Mouse (Mus musculus): Measurements from ENCODE around the gene Tnr. TPM values are rescaled to one million over a fixed set of nuclear protein-coding genes. Genes with fewer than 3 reads are reported as not detected.

The Tnr gene
- polyA plus RNA-seq, 1 experiment = not detected

- Histone ChIP-seq H3K36me3 (ENCODE audit: control insufficient read depth, insufficient read depth, low read length) (no peaks in the 10 kb centered on the region), H3K4me1 (ENCODE audit: control insufficient read depth, insufficient read depth, insufficient read length) (no peaks in the 10 kb centered on the region), H3K27ac (ENCODE audit: insufficient read depth, low read length) (no peak overlapping the region), H3K4me3 (ENCODE audit: extremely low read depth, insufficient read depth, insufficient read length) (no peak overlapping the region), H3K27me3 (ENCODE audit: control insufficient read depth, insufficient read depth, low read length) (no peaks in the 10 kb centered on the region)
- TF ChIP-seq POLR2A (IDR thresholded peaks at IDR 0.05; ENCODE audit: low read depth, low read length) (no peak), CTCF (IDR thresholded peaks at IDR 0.05; ENCODE audit: extremely low read depth, insufficient read depth, insufficient read length, insufficient replicate concordance) (no peak)
- WGBS = 86% methylated on average over 6 of the region's 6 CpGs
- no peak for DNase-seq (ENCODE audit: low read depth in 1 of 2, low spot score in 2 of 2)
Observed at GRCm38 (mm10) chr1:159729270-159729669, 205.7 kb downstream of the Tnr start.

GRCm38 (mm10) chr1:159730826-159731225 is 207.3 kb downstream of the Tnr start:
- no peak for TF ChIP-seq CTCF (IDR thresholded peaks at IDR 0.05; ENCODE audit: extremely low read depth, insufficient read depth, insufficient read length, insufficient replicate concordance)
- no peak for DNase-seq (ENCODE audit: low read depth in 1 of 2, low spot score in 2 of 2)
- Histone ChIP-seq H3K4me3 (ENCODE audit: extremely low read depth, insufficient read depth, insufficient read length) (no peak overlapping the region), H3K4me1 (ENCODE audit: control insufficient read depth, insufficient read depth, insufficient read length) (no peaks in the 10 kb centered on the region; the same call in 1 of the 2 replicates), H3K27me3 (ENCODE audit: control insufficient read depth, insufficient read depth, low read length) (no peaks in the 10 kb centered on the region), H3K36me3 (ENCODE audit: control insufficient read depth, insufficient read depth, low read length) (no peaks in the 10 kb centered on the region), H3K27ac (ENCODE audit: insufficient read depth, low read length) (no peak overlapping the region)
- WGBS = 51% methylated on average over 4 of the region's 4 CpGs

- DNase-seq (ENCODE audit: low read depth in 1 of 2, low spot score in 2 of 2) = no peak
- 6% methylated on average over 3 of the region's 3 CpGs for WGBS
- Histone ChIP-seq H3K27ac (ENCODE audit: insufficient read depth, low read length) (no peak overlapping the region), H3K36me3 (ENCODE audit: control insufficient read depth, insufficient read depth, low read length) (no peaks in the 10 kb centered on the region), H3K4me3 (ENCODE audit: extremely low read depth, insufficient read depth, insufficient read length) (no peak overlapping the region), H3K27me3 (ENCODE audit: control insufficient read depth, insufficient read depth, low read length) (no peaks in the 10 kb centered on the region), H3K4me1 (ENCODE audit: control insufficient read depth, insufficient read depth, insufficient read length) (no peaks in the 10 kb centered on the region; the same call in 1 of the 2 replicates)
- TF ChIP-seq CTCF (IDR thresholded peaks at IDR 0.05; ENCODE audit: extremely low read depth, insufficient read depth, insufficient read length, insufficient replicate concordance) = no peak
- TF ChIP-seq POLR2A (IDR thresholded peaks at IDR 0.05; ENCODE audit: low read depth, low read length) = no peak
Observed at GRCm38 (mm10) chr1:159735099-159735498, 211.5 kb downstream of the Tnr start.

- TF ChIP-seq POLR2A (IDR thresholded peaks at IDR 0.05; ENCODE audit: low read depth, low read length) (no peak), CTCF (IDR thresholded peaks at IDR 0.05; ENCODE audit: extremely low read depth, insufficient read depth, insufficient read length, insufficient replicate concordance) (no peak)
- Histone ChIP-seq H3K4me3 (ENCODE audit: extremely low read depth, insufficient read depth, insufficient read length) (no peak overlapping the region), H3K4me1 (ENCODE audit: control insufficient read depth, insufficient read depth, insufficient read length) (no peaks in the 10 kb centered on the region; the same call in 1 of the 2 replicates), H3K27ac (ENCODE audit: insufficient read depth, low read length) (no peak overlapping the region), H3K36me3 (ENCODE audit: control insufficient read depth, insufficient read depth, low read length) (no peaks in the 10 kb centered on the region), H3K27me3 (ENCODE audit: control insufficient read depth, insufficient read depth, low read length) (no peaks in the 10 kb centered on the region)
- no peak for DNase-seq (ENCODE audit: low read depth in 1 of 2, low spot score in 2 of 2)
- 17% methylated on average over 3 of the region's 3 CpGs for WGBS
Observed at GRCm38 (mm10) chr1:159739478-159739877, 215.9 kb downstream of the Tnr start.

GRCm38 (mm10) chr1:159741237-159742002 is 217.9 kb downstream of the Tnr start:
- WGBS = 77% methylated on average over 3 of the region's 3 CpGs
- Histone ChIP-seq H3K4me1 (ENCODE audit: control insufficient read depth, insufficient read depth, insufficient read length) (no peaks in the 10 kb centered on the region), H3K27ac (ENCODE audit: insufficient read depth, low read length) (no peak overlapping the region), H3K4me3 (ENCODE audit: extremely low read depth, insufficient read depth, insufficient read length) (no peak overlapping the region), H3K27me3 (ENCODE audit: control insufficient read depth, insufficient read depth, low read length) (no peaks in the 10 kb centered on the region), H3K36me3 (ENCODE audit: control insufficient read depth, insufficient read depth, low read length) (no peaks in the 10 kb centered on the region)
- TF ChIP-seq CTCF (IDR thresholded peaks at IDR 0.05; ENCODE audit: extremely low read depth, insufficient read depth, insufficient read length, insufficient replicate concordance) = no peak
- DNase-seq (ENCODE audit: low read depth in 1 of 2, low spot score in 2 of 2) = no peak

- Histone ChIP-seq H3K27me3 (ENCODE audit: control insufficient read depth, insufficient read depth, low read length) (no peaks in the 10 kb centered on the region), H3K4me3 (ENCODE audit: extremely low read depth, insufficient read depth, insufficient read length) (no peak overlapping the region), H3K4me1 (ENCODE audit: control insufficient read depth, insufficient read depth, insufficient read length) (no peaks in the 10 kb centered on the region), H3K27ac (ENCODE audit: insufficient read depth, low read length) (no peak overlapping the region), H3K36me3 (ENCODE audit: control insufficient read depth, insufficient read depth, low read length) (no peaks in the 10 kb centered on the region)
- DNase-seq (ENCODE audit: low read depth in 1 of 2, low spot score in 2 of 2) = no peak
- WGBS = 66% methylated on average over 3 of the region's 3 CpGs
- no peak for TF ChIP-seq CTCF (IDR thresholded peaks at IDR 0.05; ENCODE audit: extremely low read depth, insufficient read depth, insufficient read length, insufficient replicate concordance)
- no peak for TF ChIP-seq POLR2A (IDR thresholded peaks at IDR 0.05; ENCODE audit: low read depth, low read length)
Observed at GRCm38 (mm10) chr1:159742003-159742274, 218.4 kb downstream of the Tnr start.

GRCm38 (mm10) chr1:159743744-159744253 is 220.2 kb downstream of the Tnr start:
- 83% methylated on average over 2 of the region's 2 CpGs for WGBS
- TF ChIP-seq POLR2A (IDR thresholded peaks at IDR 0.05; ENCODE audit: low read depth, low read length) (no peak), CTCF (IDR thresholded peaks at IDR 0.05; ENCODE audit: extremely low read depth, insufficient read depth, insufficient read length, insufficient replicate concordance) (no peak)
- Histone ChIP-seq H3K27ac (ENCODE audit: insufficient read depth, low read length) (no peak overlapping the region), H3K4me1 (ENCODE audit: control insufficient read depth, insufficient read depth, insufficient read length) (no peaks in the 10 kb centered on the region), H3K36me3 (ENCODE audit: control insufficient read depth, insufficient read depth, low read length) (no peaks in the 10 kb centered on the region), H3K4me3 (ENCODE audit: extremely low read depth, insufficient read depth, insufficient read length) (no peak overlapping the region), H3K27me3 (ENCODE audit: control insufficient read depth, insufficient read depth, low read length) (no peaks in the 10 kb centered on the region)
- DNase-seq (ENCODE audit: low read depth in 1 of 2, low spot score in 2 of 2) = no peak
